Mouse (Mus musculus) CH12.LX (cell line): Measurements from ENCODE around the gene Ttll8. TPM values are rescaled to one million over a fixed set of nuclear protein-coding genes. Genes with fewer than 3 reads are reported as not detected.

Experiments
- DNase-seq: peaks from one replicate; pipeline ENCODE4 v3.0.0-alpha.2; 2013; ENCODE audit errors: extremely low read depth
- H3K27ac ChIP-seq: 2 replicates; pipeline ENCODE4 v1.5.1; 2012; ENCODE audit warnings: low read depth, mild to moderate bottlenecking, control low read depth, moderate library complexity; ENCODE audit not compliant: insufficient read depth
- H3K27me3 ChIP-seq: replicated peaks from 2 replicates; pipeline ENCODE3; 2012; ENCODE audit warnings: inconsistent platforms
- H3K36me3 ChIP-seq, 2 experiments: replicated peaks in 1 of 2; 2 replicates each; pipeline versions ENCODE3 to v1.6.1; 2012; ENCODE audit warnings: inconsistent platforms in 1 of 2, low read length in 1 of 2, mild to moderate bottlenecking in 1 of 2, mixed read lengths in 1 of 2, moderate library complexity in 1 of 2; ENCODE audit not compliant: control insufficient read depth in 1 of 2, insufficient read depth in 1 of 2
- H3K4me1 ChIP-seq, 2 experiments: 2 replicates each; pipeline ENCODE4 v1.6.1; 2012; ENCODE audit warnings: inconsistent platforms in 1 of 2, moderate library complexity in 1 of 2; ENCODE audit not compliant: insufficient read depth in 2 of 2, control insufficient read depth in 1 of 2
- H3K4me2 ChIP-seq: 2 replicates; pipeline ENCODE4 v1.6.1; 2012; ENCODE audit warnings: low read depth, mild to moderate bottlenecking, control low read depth; ENCODE audit not compliant: poor library complexity, insufficient read depth, severe bottlenecking
- H3K4me3 ChIP-seq, 3 experiments: fragments of 150-350 bp in 1 of 3; sonication (generic) in 1 of 3; replicated peaks in 1 of 3; 2 replicates each; pipeline versions ENCODE3 to v1.5.1; 2011 to 2012; ENCODE audit warnings: low read depth in 2 of 3, low read length in 2 of 3, mild to moderate bottlenecking in 2 of 3, moderate library complexity in 2 of 3, control low read depth in 1 of 3, improper control_type of control experiment in 1 of 3, inconsistent platforms in 1 of 3, mixed read lengths in 1 of 3; ENCODE audit not compliant: poor library complexity in 1 of 3
- H3K79me2 ChIP-seq: replicated peaks from 2 replicates; pipeline ENCODE4 v1.6.1; 2012; ENCODE audit warnings: mild to moderate bottlenecking, moderate library complexity; ENCODE audit not compliant: control insufficient read depth, poor library complexity, insufficient read depth, severe bottlenecking; ENCODE audit errors: extremely low read depth
- H3K9ac ChIP-seq: 2 replicates; pipeline ENCODE4 v1.6.1; 2012; ENCODE audit warnings: low read depth, mild to moderate bottlenecking, control low read depth, moderate library complexity; ENCODE audit not compliant: insufficient read depth
- H3K9me3 ChIP-seq: replicated peaks from 2 replicates; pipeline ENCODE3; 2012; ENCODE audit warnings: low read length, inconsistent platforms, mixed read lengths
- BHLHE40 ChIP-seq: IDR thresholded peaks from 2 replicates; pipeline ENCODE4 v1.6.1; 2011; ENCODE audit warnings: mild to moderate bottlenecking, low read depth, low read length, improper control_type of control experiment
- CHD1 ChIP-seq: IDR thresholded peaks from 2 replicates; pipeline ENCODE4 v1.6.1; 2012; ENCODE audit warnings: low read depth, low read length, improper control_type of control experiment, inconsistent platforms
- CHD2 ChIP-seq: IDR thresholded peaks from 2 replicates; pipeline ENCODE4 v1.6.1; 2011; ENCODE audit warnings: low read length, improper control_type of control experiment
- CTCF ChIP-seq, 2 experiments: IDR thresholded peaks in 1 of 2; conservative IDR thresholded peaks in 1 of 2; 2 replicates each; pipeline ENCODE4 v1.5.1; 2011 to 2012; ENCODE audit warnings: low read depth in 2 of 2, low read length in 2 of 2, improper control_type of control experiment in 1 of 2, inconsistent platforms in 1 of 2, mild to moderate bottlenecking in 1 of 2, moderate library complexity in 1 of 2
- E2F4 ChIP-seq: IDR thresholded peaks from 2 replicates; pipeline ENCODE4 v1.6.1; 2011; ENCODE audit warnings: low read depth, low read length, improper control_type of control experiment; ENCODE audit not compliant: insufficient replicate concordance
- ELF1 ChIP-seq: IDR thresholded peaks from 2 replicates; pipeline ENCODE4 v1.6.1; 2014; ENCODE audit warnings: low read depth, mild to moderate bottlenecking, inconsistent platforms, low read length, improper control_type of control experiment
- EP300 ChIP-seq: IDR thresholded peaks from 2 replicates; pipeline ENCODE4 v1.6.1; 2011; ENCODE audit warnings: low read length, improper control_type of control experiment
- ETS1 ChIP-seq: conservative IDR thresholded peaks from 2 replicates; pipeline ENCODE4 v1.6.1; 2012; ENCODE audit warnings: low read depth, mild to moderate bottlenecking, inconsistent platforms, low read length, improper control_type of control experiment, moderate library complexity
- GABPA ChIP-seq: IDR thresholded peaks from 2 replicates; pipeline ENCODE4 v1.6.1; 2012; ENCODE audit warnings: low read depth, low read length, improper control_type of control experiment, inconsistent platforms; ENCODE audit not compliant: insufficient replicate concordance
- HCFC1 ChIP-seq: IDR thresholded peaks from 2 replicates; pipeline ENCODE4 v1.6.1; 2012; ENCODE audit warnings: low read depth, mild to moderate bottlenecking, inconsistent platforms, low read length, improper control_type of control experiment
- JUND ChIP-seq: conservative IDR thresholded peaks from 2 replicates; pipeline ENCODE4 v1.6.1; 2011; ENCODE audit warnings: low read depth, low read length, improper control_type of control experiment
- KAT2A ChIP-seq: IDR thresholded peaks from 2 replicates; pipeline ENCODE4 v1.6.1; 2012; ENCODE audit warnings: low read length, improper control_type of control experiment, inconsistent platforms; ENCODE audit not compliant: insufficient replicate concordance
- MAFK ChIP-seq: IDR thresholded peaks from 2 replicates; pipeline ENCODE4 v1.6.1; 2011; ENCODE audit warnings: low read length, improper control_type of control experiment; ENCODE audit not compliant: insufficient replicate concordance
- MAZ ChIP-seq: IDR thresholded peaks from 2 replicates; pipeline ENCODE4 v1.6.1; 2012; ENCODE audit warnings: low read depth, mild to moderate bottlenecking, inconsistent platforms, low read length, improper control_type of control experiment, moderate library complexity
- MEF2A ChIP-seq: IDR thresholded peaks from 2 replicates; pipeline ENCODE4 v1.6.1; 2014; ENCODE audit warnings: low read depth, mild to moderate bottlenecking, inconsistent platforms, low read length, improper control_type of control experiment, borderline replicate concordance
- MYC ChIP-seq: IDR thresholded peaks from 2 replicates; pipeline ENCODE4 v1.6.1; 2011; ENCODE audit warnings: low read depth, mild to moderate bottlenecking, improper control_type of control experiment, low read length
- PAX5 ChIP-seq: IDR thresholded peaks from 2 replicates; pipeline ENCODE4 v1.6.1; 2012; ENCODE audit warnings: low read length, inconsistent platforms, mixed read lengths
- POLR2A ChIP-seq: IDR thresholded peaks from 2 replicates; pipeline ENCODE4 v1.6.1; 2011; ENCODE audit warnings: low read depth, mild to moderate bottlenecking, improper control_type of control experiment, low read length
- POLR2AphosphoS2 ChIP-seq: IDR thresholded peaks from 2 replicates; pipeline ENCODE4 v1.6.1; 2011; ENCODE audit warnings: low read depth, low read length, improper control_type of control experiment
- RAD21 ChIP-seq: IDR thresholded peaks from 2 replicates; pipeline ENCODE4 v1.6.1; 2011; ENCODE audit warnings: low read depth, mild to moderate bottlenecking, low read length, improper control_type of control experiment, moderate library complexity
- SIN3A ChIP-seq: IDR thresholded peaks from 2 replicates; pipeline ENCODE4 v1.6.1; 2012; ENCODE audit warnings: low read length, improper control_type of control experiment, inconsistent platforms
- SMC3 ChIP-seq: IDR thresholded peaks from 2 replicates; pipeline ENCODE4 v1.6.1; 2011; ENCODE audit warnings: low read depth, low read length, improper control_type of control experiment
- TBP ChIP-seq: conservative IDR thresholded peaks from 2 replicates; pipeline ENCODE4 v1.6.1; 2011; ENCODE audit warnings: low read depth, low read length, improper control_type of control experiment
- TCF12 ChIP-seq: IDR thresholded peaks from 2 replicates; pipeline ENCODE4 v1.6.1; 2014; ENCODE audit warnings: low read depth, mild to moderate bottlenecking, inconsistent platforms, low read length, improper control_type of control experiment
- UBTF ChIP-seq: IDR thresholded peaks from 2 replicates; pipeline ENCODE4 v1.6.1; 2012; ENCODE audit warnings: low read depth, mild to moderate bottlenecking, inconsistent platforms, low read length, improper control_type of control experiment, moderate library complexity
- USF1 ChIP-seq: IDR thresholded peaks from 2 replicates; pipeline ENCODE4 v1.6.1; 2014; ENCODE audit warnings: low read depth, mild to moderate bottlenecking, inconsistent platforms, low read length, improper control_type of control experiment
- USF2 ChIP-seq: conservative IDR thresholded peaks from 2 replicates; pipeline ENCODE4 v1.6.1; 2011; ENCODE audit warnings: low read depth, low read length, improper control_type of control experiment
- ZC3H11A ChIP-seq: IDR thresholded peaks from 2 replicates; pipeline ENCODE4 v1.6.1; 2012; ENCODE audit warnings: low read depth, mild to moderate bottlenecking, inconsistent platforms, low read length, improper control_type of control experiment
- ZKSCAN1 ChIP-seq: IDR thresholded peaks from 2 replicates; pipeline ENCODE4 v1.6.1; 2012; ENCODE audit warnings: low read depth, inconsistent platforms, low read length, improper control_type of control experiment, borderline replicate concordance
- ZMIZ1 ChIP-seq: IDR thresholded peaks from 2 replicates; pipeline ENCODE4 v1.6.1; 2012; ENCODE audit warnings: low read depth, mild to moderate bottlenecking, inconsistent platforms, low read length, improper control_type of control experiment
- dilution Hi-C: fragments of 300-500 bp; cut with MboI; formaldehyde crosslinking; loops from 2 replicates; pipeline ENCODE4 v1.14.3; 2020; ENCODE audit warnings: low sequenced_read_pairs; ENCODE audit not compliant: extremely low pct_unique_long_range_greater_than_20kb, extremely low pct_ligation_motif_present
- in situ Hi-C: fragments of 300-500 bp; cut with MboI; formaldehyde crosslinking; loops from 3 replicates; pipeline ENCODE4 v1.14.3; 2019; ENCODE audit warnings: low sequenced_read_pairs, low pct_ligation_motif_present, low pct_unique_long_range_greater_than_20kb, mixed read lengths
- polyA plus RNA-seq: library from polyadenylated mRNA; unstranded; fragments of >175 nt; gene quantifications from 2 replicates; pipeline ENCODE4 v1.2.1, GENCODE M21; 2012; ENCODE audit warnings: low read depth; ENCODE audit not compliant: insufficient read length
- total RNA-seq, 2 experiments: library from RNA; depleted of rRNA; stranded (reverse); fragments of 300-350 nt in 1 of 2; fragments of >200 nt in 1 of 2; gene quantifications; 2 replicates each; pipeline ENCODE4 v1.2.3; 2012 to 2014

Gene Ttll8
- total and polyA plus RNA-seq, 3 experiments, result not detected

GRCm38 (mm10) chr15:88864270-88865030, 89.8 kb downstream of the Ttll8 start:
- DNase-seq, result no peak
- dilution Hi-C loops (no loop called here), in situ Hi-C loops (no loop called here)
- TF ChIP-seq BHLHE40, result no peak
- no peak for TF ChIP-seq CHD1
- TF ChIP-seq MAZ, result no peak
- TF ChIP-seq HCFC1, result no peak
- no peak for TF ChIP-seq TBP
- TF ChIP-seq MAFK, result no peak
- H3K4me1 ChIP-seq, result peaks cover 12 to 38% of the 10 kb centered on the region in 2 experiments
- H3K4me2 ChIP-seq, result peak overlapping the region; percentile 85
- H3K4me3 ChIP-seq, result peak overlapping the region; percentile 73 to 91 (median 76)
- peaks cover 19% of the 10 kb centered on the region for H3K27me3 ChIP-seq
- peaks cover 2% of the 10 kb centered on the region for H3K9me3 ChIP-seq
- peak overlapping the region; percentile 18; the same call in 1 of the 2 replicates for H3K9ac ChIP-seq
- 0 out of 2 replicates have a peak, but pooled peaks cover 3% of the 10 kb centered on the region for H3K79me2 ChIP-seq
- peaks cover 6 to 31% of the 10 kb centered on the region in 2 experiments for H3K36me3 ChIP-seq
- H3K27ac ChIP-seq, result peak overlapping the region; percentile 13; the same call in 1 of the 2 replicates

GRCm38 (mm10) chr15:88863695-88864231, 90.5 kb downstream of the Ttll8 start:
- Histone ChIP-seq H3K4me3 (peak overlapping the region; percentile 73 to 91 (median 76)), H3K9me3 (peaks cover 2% of the 10 kb centered on the region), H3K4me1 (peaks cover 12 to 38% of the 10 kb centered on the region in 2 experiments), H3K36me3 (peaks cover 6 to 31% of the 10 kb centered on the region in 2 experiments), H3K4me2 (peak overlapping the region; percentile 85), H3K9ac (peak overlapping the region; percentile 18; the same call in 1 of the 2 replicates), H3K27me3 (peaks cover 24% of the 10 kb centered on the region), H3K79me2 (0 out of 2 replicates have a peak, but pooled peaks cover 3% of the 10 kb centered on the region), H3K27ac (peak overlapping the region; percentile 13; the same call in 1 of the 2 replicates)
- in situ Hi-C loops, result no loop called here
- dilution Hi-C loops, result no loop called here
- peak; percentile 77 for DNase-seq
- TF ChIP-seq USF1 (peak; percentile 30), GABPA (no peak), ETS1 (0 out of 2 replicates have a peak, but pooled peaks have one; percentile 14), CHD1 (no peak), ELF1 (no peak), TBP (no peak), POLR2AphosphoS2 (no peak), JUND (no peak), EP300 (0 out of 2 replicates have a peak, but pooled peaks have one; percentile 12), E2F4 (no peak), PAX5 (no peak), MEF2A (no peak), RAD21 (no peak), ZMIZ1 (no peak), UBTF (no peak), ZC3H11A (no peak), SMC3 (no peak), TCF12 (no peak), MYC (no peak), KAT2A (no peak), ZKSCAN1 (no peak), POLR2A (no peak), HCFC1 (no peak; the same call in 1 of the 2 replicates), USF2 (no peak), SIN3A (peak; percentile 69; the same call in 1 of the 2 replicates), CHD2 (0 out of 2 replicates have a peak, but pooled peaks have one; percentile 37), CTCF (conservative IDR thresholded peaks at IDR 0.05 in 1 of 2, IDR thresholded peaks at IDR 0.05 in 1 of 2; ENCODE audit: low read depth in 2 of 2, low read length in 2 of 2) (no peak), BHLHE40 (peak; percentile 87)
